In genomic region chr11:59162443-59163254, GRCm38 (mm10) we compare ENCODE assay signal across 8 mouse cellular contexts. TPM values are rescaled to one million over a fixed set of nuclear protein-coding genes. Genes with fewer than 3 reads are reported as not detected.
DNase-seq lines count a peak whose midpoint lies in the region; ATAC-seq lines count a peak whose summit lies in the region.

No protein-coding gene starts in this region.

- peak overlapping the region; percentile 66 for H3K4me2 ChIP-seq in kidney, embryonic 15.5 days
- H3K4me2 ChIP-seq in hindbrain, embryonic 11.5 days (replicated peaks; ENCODE audit: low read depth, low read length): peak overlapping the region; percentile 59
- peak overlapping the region; percentile 69 for H3K4me2 ChIP-seq in midbrain, embryonic 13.5 days (replicated peaks)

- peak overlapping the region; percentile 71 for H3K4me3 ChIP-seq in kidney, embryonic 15.5 days (replicated peaks)
- H3K4me3 ChIP-seq in hindbrain, embryonic 11.5 days (ENCODE audit: low read depth, low read length): peak overlapping the region; percentile 71
- H3K4me3 ChIP-seq in midbrain, embryonic 13.5 days (replicated peaks): peak overlapping the region; percentile 57

- ATAC-seq in kidney, embryonic 15.5 days (replicated peaks; ENCODE audit: low FRiP score): peak; percentile 1; the same call in 1 of the 2 replicates
- ATAC-seq in hindbrain, embryonic 11.5 days (ENCODE audit: low FRiP score): no peak; the same call in 1 of the 2 replicates
- no peak for ATAC-seq in midbrain, embryonic 13.5 days
- ATAC-seq in monocyte, adult 5-6 weeks (replicated peaks; ENCODE audit: insufficient number of reproducible peaks, low FRiP score, low TSS enrichment, poor library complexity, severe bottlenecking): no peak

- 52% methylated on average over 9 of the region's 9 CpGs for WGBS in kidney, embryonic 15.5 days
- WGBS in hindbrain, embryonic 11.5 days: 65% methylated on average over 9 of the region's 9 CpGs
- 58% methylated on average over 9 of the region's 9 CpGs for WGBS in midbrain, embryonic 13.5 days

- no peaks in the 10 kb centered on the region for H3K9me3 ChIP-seq in kidney, embryonic 15.5 days (replicated peaks)
- no peaks in the 10 kb centered on the region for H3K9me3 ChIP-seq in hindbrain, embryonic 11.5 days (ENCODE audit: control insufficient read depth, low read length)
- H3K9me3 ChIP-seq in midbrain, embryonic 13.5 days: no peaks in the 10 kb centered on the region

- H3K9ac ChIP-seq in kidney, embryonic 15.5 days: peak overlapping the region; percentile 40
- H3K9ac ChIP-seq in hindbrain, embryonic 11.5 days (ENCODE audit: low read depth, low read length): peak overlapping the region; percentile 54; the same call in 1 of the 2 replicates
- H3K9ac ChIP-seq in midbrain, embryonic 13.5 days (replicated peaks): peak overlapping the region; percentile 79; the same call in 1 of the 2 replicates

- H3K27me3 ChIP-seq in kidney, embryonic 15.5 days: no peaks in the 10 kb centered on the region
- no peaks in the 10 kb centered on the region for H3K27me3 ChIP-seq in hindbrain, embryonic 11.5 days (ENCODE audit: control insufficient read depth, insufficient read depth, low read length)
- H3K27me3 ChIP-seq in midbrain, embryonic 13.5 days: no peaks in the 10 kb centered on the region

- H3K36me3 ChIP-seq in kidney, embryonic 15.5 days: peaks cover 11% of the 10 kb centered on the region
- H3K36me3 ChIP-seq in hindbrain, embryonic 11.5 days (ENCODE audit: control insufficient read depth, insufficient read depth, low read length): peaks cover 2% of the 10 kb centered on the region; the same call in 1 of the 2 replicates
- H3K36me3 ChIP-seq in midbrain, embryonic 13.5 days: peaks cover 14% of the 10 kb centered on the region

- no peak for DNase-seq in kidney, postnatal 4 days
- peak; percentile 59 for DNase-seq in c-Kit-negative CD71-positive TER-119-positive erythroid progenitor cells, embryonic 14.5 days (ENCODE audit: low read depth, low spot score)
- DNase-seq in hindbrain, embryonic 11.5 days (ENCODE audit: low spot score): no peak
- no peak for DNase-seq in thymus, postnatal 0 days (ENCODE audit: low spot score)
- DNase-seq in right cerebral cortex, postnatal 25 days: no peak

- H3K27ac ChIP-seq in kidney, embryonic 15.5 days: peak overlapping the region; percentile 99
- H3K27ac ChIP-seq in hindbrain, embryonic 11.5 days (ENCODE audit: low read depth, low read length): peak overlapping the region; percentile 94; the same call in 1 of the 2 replicates
- H3K27ac ChIP-seq in midbrain, embryonic 13.5 days: peak overlapping the region; percentile 98

- peaks cover 21% of the 10 kb centered on the region for H3K4me1 ChIP-seq in kidney, embryonic 15.5 days
- H3K4me1 ChIP-seq in hindbrain, embryonic 11.5 days (replicated peaks; ENCODE audit: control insufficient read depth, insufficient read depth, low read length): peaks cover 3% of the 10 kb centered on the region
- peaks cover 21% of the 10 kb centered on the region for H3K4me1 ChIP-seq in midbrain, embryonic 13.5 days (replicated peaks)

RNA-seq across cellular contexts. Expression of gene Iba57, which starts 0.9 kb away (rescaled TPM):
- polyA plus RNA-seq in kidney, embryonic 15.5 days (2015; fragmentation: Nextera tagmentation; extraction: Ambion mirVana): 6.1 and 6.9 TPM in 2 replicates
- polyA plus RNA-seq in hindbrain, embryonic 11.5 days (2014; fragmentation: Nextera tagmentation; extraction: Ambion mirVana): 2.0 and 2.6 TPM in 2 replicates
- 7.2 and 7.6 TPM in 2 replicates for polyA plus RNA-seq in midbrain, embryonic 13.5 days (2015; fragmentation: Nextera tagmentation; extraction: Ambion mirVana)
- total RNA-seq in monocyte, adult 5-6 weeks (2017): 4.1 to 15.4 TPM (median 6.4 TPM) in 3 replicates
- polyA plus RNA-seq in thymus, postnatal 0 days (2015; fragmentation: Nextera tagmentation; extraction: Ambion mirVana): 5.3 and 5.7 TPM in 2 replicates

RNA-seq across cellular contexts. Expression of gene Gjc2, which starts 20.4 kb away (rescaled TPM):
- polyA plus RNA-seq in kidney, embryonic 15.5 days (2015; fragmentation: Nextera tagmentation; extraction: Ambion mirVana): 0.22 and 0.27 TPM in 2 replicates
- not detected in 2 replicates for polyA plus RNA-seq in hindbrain, embryonic 11.5 days (2014; fragmentation: Nextera tagmentation; extraction: Ambion mirVana)
- polyA plus RNA-seq in midbrain, embryonic 13.5 days (2015; fragmentation: Nextera tagmentation; extraction: Ambion mirVana): 0.35 TPM in 1 of 2 replicates, not detected in the other
- not detected in 3 replicates for total RNA-seq in monocyte, adult 5-6 weeks (2017)
- 0.18 and 0.26 TPM in 2 replicates for polyA plus RNA-seq in thymus, postnatal 0 days (2015; fragmentation: Nextera tagmentation; extraction: Ambion mirVana)

RNA-seq across cellular contexts. Expression of gene Obscn, which starts 26.4 kb away (rescaled TPM):
- polyA plus RNA-seq in kidney, embryonic 15.5 days (2015; fragmentation: Nextera tagmentation; extraction: Ambion mirVana): 0.60 and 0.66 TPM in 2 replicates
- 0.10 and 0.19 TPM in 2 replicates for polyA plus RNA-seq in hindbrain, embryonic 11.5 days (2014; fragmentation: Nextera tagmentation; extraction: Ambion mirVana)
- polyA plus RNA-seq in midbrain, embryonic 13.5 days (2015; fragmentation: Nextera tagmentation; extraction: Ambion mirVana): 0.04 and 0.08 TPM in 2 replicates
- total RNA-seq in monocyte, adult 5-6 weeks (2017): under 0.01 to 0.58 TPM in 2 of 3 replicates, not detected in the other
- 0.04 and 0.13 TPM in 2 replicates for polyA plus RNA-seq in thymus, postnatal 0 days (2015; fragmentation: Nextera tagmentation; extraction: Ambion mirVana)

RNA-seq across cellular contexts. Expression of gene Guk1, which starts 29.4 kb away (rescaled TPM):
- polyA plus RNA-seq in kidney, embryonic 15.5 days (2015; fragmentation: Nextera tagmentation; extraction: Ambion mirVana): 117 and 120 TPM in 2 replicates
- 105 and 107 TPM in 2 replicates for polyA plus RNA-seq in hindbrain, embryonic 11.5 days (2014; fragmentation: Nextera tagmentation; extraction: Ambion mirVana)
- 155 and 159 TPM in 2 replicates for polyA plus RNA-seq in midbrain, embryonic 13.5 days (2015; fragmentation: Nextera tagmentation; extraction: Ambion mirVana)
- 23.1 to 45.9 TPM (median 32.7 TPM) in 3 replicates for total RNA-seq in monocyte, adult 5-6 weeks (2017)
- polyA plus RNA-seq in thymus, postnatal 0 days (2015; fragmentation: Nextera tagmentation; extraction: Ambion mirVana): 92.3 and 93.0 TPM in 2 replicates

RNA-seq across cellular contexts. Expression of gene Mrpl55, which starts 39.6 kb away (rescaled TPM):
- 99.6 and 102 TPM in 2 replicates for polyA plus RNA-seq in kidney, embryonic 15.5 days (2015; fragmentation: Nextera tagmentation; extraction: Ambion mirVana)
- 87.4 and 96.7 TPM in 2 replicates for polyA plus RNA-seq in hindbrain, embryonic 11.5 days (2014; fragmentation: Nextera tagmentation; extraction: Ambion mirVana)
- 95.9 and 96.5 TPM in 2 replicates for polyA plus RNA-seq in midbrain, embryonic 13.5 days (2015; fragmentation: Nextera tagmentation; extraction: Ambion mirVana)
- total RNA-seq in monocyte, adult 5-6 weeks (2017): 21.2 to 48.1 TPM (median 23.8 TPM) in 3 replicates
- 106 and 110 TPM in 2 replicates for polyA plus RNA-seq in thymus, postnatal 0 days (2015; fragmentation: Nextera tagmentation; extraction: Ambion mirVana)
